Mouse (Mus musculus) embryonic facial prominence, embryonic 12.5 days (tissue): ENCODE data around the gene Tmem136. TPM values are rescaled to one million over a fixed set of nuclear protein-coding genes. Genes with fewer than 3 reads are reported as not detected.

Experiments
- ATAC-seq: fragments of 200-750 bp; cut with Nextera tagmentation; 2 replicates; pipeline ENCODE4 v1.8.0; 2017; ENCODE audit not compliant: insufficient number of reproducible peaks, insufficient read depth, low FRiP score, low TSS enrichment
- H3K27ac ChIP-seq: fragments of 300-500 bp; sonication (generic); 2 replicates; pipeline ENCODE4 v1.5.1; 2016; ENCODE audit warnings: mild to moderate bottlenecking
- H3K27me3 ChIP-seq: fragments of 300-500 bp; sonication (generic); 2 replicates; pipeline ENCODE4 v1.6.1; 2016; ENCODE audit warnings: mild to moderate bottlenecking, moderate library complexity
- H3K36me3 ChIP-seq: fragments of 300-500 bp; sonication (generic); 2 replicates; pipeline ENCODE4 v1.6.1; 2016; ENCODE audit warnings: mild to moderate bottlenecking
- H3K4me1 ChIP-seq: fragments of 300-500 bp; sonication (generic); 2 replicates; pipeline ENCODE4 v1.6.1; 2016
- H3K4me2 ChIP-seq: fragments of 300-500 bp; sonication (generic); replicated peaks from 2 replicates; pipeline ENCODE4 v1.6.1; 2016; ENCODE audit warnings: mild to moderate bottlenecking, moderate library complexity
- H3K4me3 ChIP-seq: fragments of 300-500 bp; sonication (generic); 2 replicates; pipeline ENCODE4 v1.5.1; 2016; ENCODE audit warnings: mild to moderate bottlenecking
- H3K9ac ChIP-seq: fragments of 300-500 bp; sonication (generic); 2 replicates; pipeline ENCODE4 v1.6.1; 2016; ENCODE audit warnings: mild to moderate bottlenecking, moderate library complexity
- H3K9me3 ChIP-seq: fragments of 300-500 bp; sonication (generic); 2 replicates; pipeline ENCODE4 v1.6.1; 2016; ENCODE audit warnings: mild to moderate bottlenecking, moderate library complexity
- WGBS: fragments of 180-500 bp; shearing (Covaris S2); methylation state at CpG from one replicate; pipeline ENCODE4 v1.1.7; 2016; 5-methylcytosine and 5-hydroxymethylcytosine counted together
- polyA plus RNA-seq: library from polyadenylated mRNA; unstranded; fragments of >200 nt; fragmentation: Nextera tagmentation; extraction: Ambion mirVana; gene quantifications from 2 replicates; pipeline ENCODE4 v1.2.1, GENCODE M21; 2016

The Tmem136 gene
- polyA plus RNA-seq, 1 experiment from 2014 or later: 10.0 TPM

DNA sequence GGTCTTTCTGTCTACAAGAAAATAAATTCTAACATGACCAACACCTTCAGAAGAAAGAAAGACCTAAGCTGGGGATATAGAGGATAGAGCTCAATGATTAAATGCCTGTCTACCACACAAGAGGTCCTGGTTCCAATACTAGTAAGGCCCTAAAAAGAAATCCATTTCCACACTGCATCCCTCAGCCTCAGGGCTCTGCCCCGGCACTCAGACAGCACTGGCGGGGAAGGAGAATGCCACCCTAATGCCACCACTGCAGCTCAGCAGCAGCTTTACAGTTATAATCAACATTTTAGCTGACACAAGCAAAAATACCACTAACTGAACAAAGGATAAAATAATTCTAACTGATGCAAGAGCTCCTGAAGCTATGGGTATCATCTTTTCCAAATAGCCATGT lies 46.2 kb downstream of the Tmem136 start:
- H3K9ac ChIP-seq: no peak overlapping the region
- ATAC-seq: no peak
- peaks cover 27% of the 10 kb centered on the region for H3K4me1 ChIP-seq
- 55% methylated on average over 2 of the region's 2 CpGs for WGBS
- no peaks in the 10 kb centered on the region for H3K27me3 ChIP-seq
- peak overlapping the region; percentile 8; the same call in 1 of the 2 replicates for H3K27ac ChIP-seq
- no peaks in the 10 kb centered on the region for H3K9me3 ChIP-seq
- no peak overlapping the region for H3K4me2 ChIP-seq
- no peaks in the 10 kb centered on the region for H3K36me3 ChIP-seq
- no peak overlapping the region for H3K4me3 ChIP-seq

DNA sequence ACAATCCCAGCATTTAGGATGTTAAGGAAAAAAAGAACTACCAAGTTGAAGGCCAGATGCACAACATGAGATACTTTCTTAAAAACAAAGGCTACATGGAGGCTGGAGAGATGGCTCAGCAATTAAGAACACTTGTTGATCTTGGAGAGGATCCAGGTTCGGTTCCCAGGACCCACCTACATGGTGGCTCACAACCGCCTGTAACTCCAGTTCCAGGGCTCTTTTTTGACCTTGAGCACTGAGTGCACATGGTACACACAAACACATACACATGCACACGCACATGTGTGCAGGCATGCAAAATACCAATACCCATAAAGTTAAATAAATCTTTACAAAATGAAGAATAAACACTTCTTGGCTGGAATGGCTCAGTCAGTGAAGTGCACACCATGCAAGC lies 48.5 kb downstream of the Tmem136 start:
- ATAC-seq: no peak
- no peak overlapping the region for H3K4me2 ChIP-seq
- H3K27ac ChIP-seq: no peak overlapping the region
- H3K9ac ChIP-seq: no peak overlapping the region
- no peaks in the 10 kb centered on the region for H3K27me3 ChIP-seq
- no peak overlapping the region for H3K4me3 ChIP-seq
- no peaks in the 10 kb centered on the region for H3K9me3 ChIP-seq
- WGBS: 78% methylated on average over 3 of the region's 3 CpGs
- no peaks in the 10 kb centered on the region for H3K36me3 ChIP-seq
- H3K4me1 ChIP-seq: peaks cover 22% of the 10 kb centered on the region

DNA sequence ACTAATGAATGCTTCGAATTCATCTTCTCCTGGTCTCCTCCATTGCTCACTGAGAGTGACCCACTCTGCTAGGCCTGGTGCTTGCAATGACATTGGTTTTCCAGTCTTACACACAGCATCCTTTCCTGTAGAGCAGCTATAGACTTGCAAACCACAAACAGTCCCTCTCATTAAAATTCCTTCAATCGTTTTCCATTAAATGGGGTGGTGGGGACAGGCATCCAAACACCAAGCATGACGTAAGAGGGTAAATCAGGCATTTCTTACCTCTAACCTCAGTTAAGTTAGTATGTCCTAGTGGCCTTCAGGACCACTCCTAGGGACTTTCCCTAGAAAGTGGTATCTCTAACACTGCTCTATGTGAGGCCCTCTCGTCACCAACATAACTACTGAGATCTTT lies 51.1 kb downstream of the Tmem136 start:
- no peak overlapping the region for H3K27ac ChIP-seq
- no peaks in the 10 kb centered on the region for H3K36me3 ChIP-seq
- no peaks in the 10 kb centered on the region for H3K27me3 ChIP-seq
- 79% methylated on average over 4 of the region's 4 CpGs for WGBS
- H3K9ac ChIP-seq: no peak overlapping the region
- H3K9me3 ChIP-seq: no peaks in the 10 kb centered on the region
- H3K4me3 ChIP-seq: no peak overlapping the region
- H3K4me1 ChIP-seq: peaks cover 11% of the 10 kb centered on the region; the same call in 1 of the 2 replicates
- no peak overlapping the region for H3K4me2 ChIP-seq
- ATAC-seq: no peak

DNA sequence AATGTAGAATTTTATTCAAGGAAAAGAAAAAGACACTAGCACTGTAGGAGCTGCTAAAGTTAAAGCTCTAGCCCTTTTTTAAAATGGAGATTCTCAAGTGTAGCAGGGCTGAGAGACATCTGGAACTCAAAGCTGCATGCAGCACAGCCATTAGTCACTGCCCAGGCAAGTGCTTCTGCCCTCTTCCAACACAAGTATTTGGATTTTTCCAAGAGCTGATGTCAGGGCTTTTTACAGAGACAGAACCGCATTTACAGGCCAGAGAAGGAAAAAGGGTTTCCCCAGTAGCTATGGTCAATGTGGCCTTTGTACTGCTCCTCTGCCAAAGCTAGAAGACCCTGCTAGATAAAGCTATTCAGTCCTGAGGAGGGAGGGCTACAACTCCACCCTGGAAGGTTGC lies 54.8 kb downstream of the Tmem136 start:
- no peaks in the 10 kb centered on the region for H3K36me3 ChIP-seq
- H3K9ac ChIP-seq: no peak overlapping the region
- no peaks in the 10 kb centered on the region for H3K9me3 ChIP-seq
- 57% methylated on average over 1 of the region's 1 CpGs for WGBS
- H3K27ac ChIP-seq: no peak overlapping the region
- no peaks in the 10 kb centered on the region for H3K27me3 ChIP-seq
- no peak overlapping the region for H3K4me2 ChIP-seq
- H3K4me3 ChIP-seq: no peak overlapping the region
- no peak for ATAC-seq
- peaks cover 7% of the 10 kb centered on the region; the same call in 1 of the 2 replicates for H3K4me1 ChIP-seq

Other genes with a start within 250 kb of the Tmem136 start
- gene Grik4, start 172.1 kb downstream of the Tmem136 start, polyA plus RNA-seq: 3.8 and 4.0 TPM in 2 replicates
- gene Arhgef12, start 9.3 kb downstream of the Tmem136 start, polyA plus RNA-seq: 17.0 and 19.7 TPM in 2 replicates
- 0.18 TPM in 1 of 2 replicates, not detected in the other for gene Pou2f3, start 93.8 kb upstream of the Tmem136 start, polyA plus RNA-seq
- 89.3 and 106 TPM in 2 replicates for gene Oaf, start 123.3 kb upstream of the Tmem136 start, polyA plus RNA-seq
- gene Trim29, start 194.3 kb upstream of the Tmem136 start, polyA plus RNA-seq: 12.3 and 12.9 TPM in 2 replicates